Mouse (Mus musculus): Measurements from ENCODE around the gene Obp1a.

- TF ChIP-seq CTCF (IDR thresholded peaks at IDR 0.05; ENCODE audit: control insufficient read depth, insufficient read depth, low read length), result no peak
- no peak for TF ChIP-seq POLR2A (IDR thresholded peaks at IDR 0.05; ENCODE audit: borderline replicate concordance, control insufficient read depth, low read depth, low read length)
Measured at GRCm38 (mm10) chrX:78125167-78125566, 34.0 kb upstream of the Obp1a start, which contains the start of gene Gm5938.

Data from bone marrow, adult 2 months (tissue).